Mouse (Mus musculus) R1 (cell line): Measurements from ENCODE around the gene Pin1rt1.

Experiments
- DNase-seq: peaks from one replicate; pipeline ENCODE4 v3.0.0-alpha.2; 2018; ENCODE audit warnings: low read depth, low spot score

Gene Pin1rt1

DNA sequence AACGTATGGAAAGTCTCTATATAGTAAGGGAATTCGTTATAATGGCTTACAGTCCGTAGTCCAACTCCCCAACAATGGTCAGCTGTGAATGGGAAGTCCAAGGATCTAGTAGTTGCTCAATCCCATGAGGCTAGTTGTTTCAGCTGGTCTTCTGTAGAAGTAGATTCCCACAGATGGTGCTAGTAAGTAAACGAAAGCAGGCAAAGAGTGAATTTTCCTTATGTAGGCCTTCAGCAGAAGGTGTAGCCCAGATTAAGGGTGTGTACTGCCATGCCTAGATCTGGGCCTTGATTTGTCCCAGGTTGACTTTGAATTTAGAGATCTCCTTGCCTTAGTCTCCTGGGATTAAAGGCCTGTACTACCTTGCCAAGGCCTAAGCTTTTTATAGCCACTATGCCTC lies at the start of gene Pin1rt1:
Pin1rt1 (minus strand) TSS at position 101 of the 400 bp plus-strand sequence.
- DNase-seq = no peak

DNA sequence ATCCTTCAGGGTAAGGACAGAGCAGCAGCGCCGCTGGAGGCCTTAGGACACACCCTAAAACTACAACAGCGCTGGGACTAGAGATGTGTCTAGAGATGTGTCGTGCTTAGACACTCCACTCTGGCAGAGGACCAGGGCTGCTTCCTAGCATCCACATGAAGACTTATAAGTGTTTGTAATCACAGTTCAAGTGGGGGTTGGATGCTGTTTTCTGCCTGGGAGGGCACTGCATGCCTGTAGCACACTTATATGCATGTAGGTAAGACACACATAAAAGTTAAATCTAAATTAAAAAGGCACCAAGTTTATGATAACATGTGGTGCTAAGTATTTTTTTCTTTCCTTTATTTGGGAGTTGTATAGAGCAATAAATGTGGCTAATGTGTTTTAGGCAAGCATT lies 47.8 kb upstream of the Pin1rt1 start:
- no peak for DNase-seq

DNA sequence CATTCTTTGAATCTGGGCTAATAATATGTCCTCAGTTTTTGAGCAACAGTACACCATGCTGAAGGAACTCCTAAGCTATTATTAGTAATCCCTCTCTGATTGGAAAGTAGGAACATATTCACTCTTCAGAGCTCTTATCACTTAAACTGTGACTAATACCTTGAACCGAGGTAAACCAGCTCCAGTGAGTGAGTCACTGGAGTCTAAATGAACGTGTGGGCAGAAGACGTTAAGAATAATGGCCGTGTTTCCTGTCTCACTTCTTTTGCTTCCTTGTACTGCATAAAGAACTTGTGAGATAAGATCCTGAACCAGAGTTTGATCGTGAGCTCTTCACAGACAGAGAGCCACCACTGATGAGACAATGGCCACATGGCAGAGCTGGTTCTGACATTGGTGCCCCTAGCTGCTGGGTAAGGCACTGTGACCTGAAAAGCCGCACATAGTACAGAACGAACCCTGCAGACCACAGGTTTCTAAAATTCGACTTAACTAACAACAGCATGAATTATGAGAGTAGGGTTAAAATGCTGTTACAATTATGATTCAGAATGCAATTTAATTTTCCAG lies 47.0 kb upstream of the Pin1rt1 start:
- DNase-seq = no peak

DNA sequence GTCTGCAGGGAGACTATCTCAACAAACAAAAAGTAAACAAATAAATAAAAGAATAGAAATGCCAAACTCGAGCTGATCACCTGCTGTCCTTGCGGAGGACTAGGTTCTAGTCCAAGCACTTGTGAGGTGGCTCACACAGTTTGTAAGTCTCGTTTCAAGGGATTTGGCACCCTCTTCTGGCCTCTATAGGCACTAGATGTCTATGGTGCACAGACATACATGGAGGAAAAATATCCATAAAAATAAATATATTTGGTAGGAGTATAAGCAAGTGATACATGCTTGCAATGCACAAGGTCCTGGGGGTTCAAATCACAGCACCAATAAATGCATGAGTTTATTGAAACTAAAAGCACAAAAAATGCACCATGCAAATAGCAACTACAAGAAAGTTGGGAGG lies 34.4 kb upstream of the Pin1rt1 start:
- DNase-seq = peak; percentile 62

DNA sequence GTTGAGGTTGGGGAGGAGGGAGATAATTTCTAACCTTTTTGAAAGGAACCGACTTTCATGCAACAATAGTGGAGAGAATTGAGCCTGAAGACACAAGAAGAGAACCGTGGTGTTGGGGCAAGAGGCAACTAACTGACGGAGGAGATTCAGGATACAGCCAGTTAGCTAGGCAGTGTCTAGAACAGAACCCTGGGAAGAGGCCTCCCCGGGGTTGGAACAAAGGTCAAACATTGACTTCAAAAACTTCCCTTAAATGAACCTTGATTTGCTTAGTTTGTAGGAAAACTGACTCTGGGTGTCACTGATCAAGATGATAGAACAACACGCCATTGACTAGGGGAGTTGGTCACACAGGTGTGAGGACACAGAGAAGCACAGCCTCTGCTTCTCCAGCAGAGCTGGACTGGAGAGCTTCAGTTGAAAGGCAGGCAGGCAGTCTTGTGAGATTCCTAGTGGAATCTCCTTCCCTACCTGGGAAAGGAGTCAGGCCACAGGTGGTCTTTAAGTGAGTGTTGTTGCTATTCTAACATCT lies 32.5 kb upstream of the Pin1rt1 start:
- no peak for DNase-seq

DNA sequence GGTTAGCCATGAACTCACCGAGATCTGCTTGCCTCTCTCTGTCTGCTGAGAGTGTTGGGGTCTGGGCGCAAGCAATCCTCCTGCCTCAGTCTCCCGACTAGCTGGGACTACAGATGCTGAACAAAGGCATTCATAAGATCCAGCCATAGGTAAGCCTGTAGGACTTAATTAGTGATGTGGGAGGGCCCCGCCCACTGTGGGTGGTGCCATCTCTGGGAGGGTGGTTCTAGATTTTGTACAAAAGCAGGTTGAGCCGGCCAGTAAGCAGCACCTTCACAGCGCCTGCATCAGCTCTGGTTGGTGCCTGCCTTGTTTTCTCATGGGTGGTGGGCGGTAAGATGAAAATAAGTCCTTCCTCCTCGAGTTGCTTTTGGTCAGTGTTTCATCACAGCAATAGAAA lies 30.1 kb upstream of the Pin1rt1 start:
- DNase-seq = peak; percentile 93

DNA sequence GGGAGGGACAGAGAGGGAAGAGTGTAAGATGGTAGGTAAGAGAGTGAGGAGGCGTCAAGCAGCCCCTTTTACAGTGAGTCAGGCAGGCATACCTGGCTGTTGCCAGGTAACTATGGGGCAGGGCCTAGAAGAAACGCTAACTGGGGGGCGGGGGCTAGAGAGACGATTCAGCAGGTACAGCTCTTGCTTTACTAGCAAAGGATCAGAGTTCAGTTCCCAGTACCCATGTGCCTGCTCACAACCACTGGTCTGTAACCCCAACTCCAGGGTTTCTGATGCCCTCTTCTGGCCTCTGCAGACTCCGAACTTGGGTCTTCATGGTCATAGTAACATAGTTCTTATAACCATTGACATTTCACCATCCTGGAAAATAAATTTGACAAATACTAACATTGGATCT lies 27.8 kb upstream of the Pin1rt1 start:
- peak; percentile 70 for DNase-seq

DNA sequence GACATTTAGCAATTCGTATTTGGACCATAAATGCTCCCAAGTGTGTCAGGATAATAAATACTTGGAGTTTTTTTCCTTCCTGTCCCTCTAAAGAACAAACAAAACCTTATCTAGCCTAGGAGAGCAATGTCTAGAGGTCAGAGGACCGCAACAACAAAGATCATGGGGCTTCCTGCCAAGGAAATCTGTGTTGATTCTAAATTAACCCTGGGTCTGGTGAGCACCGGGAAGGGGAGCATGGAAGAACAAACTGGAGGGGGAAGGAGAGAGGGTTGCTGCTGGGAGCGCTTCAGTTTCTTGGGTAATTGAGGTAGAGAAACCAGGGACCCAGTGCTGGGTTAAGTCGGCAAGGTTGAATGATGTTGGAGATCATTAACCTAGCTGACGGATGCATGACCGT lies 27.0 kb upstream of the Pin1rt1 start:
- no peak for DNase-seq

DNA sequence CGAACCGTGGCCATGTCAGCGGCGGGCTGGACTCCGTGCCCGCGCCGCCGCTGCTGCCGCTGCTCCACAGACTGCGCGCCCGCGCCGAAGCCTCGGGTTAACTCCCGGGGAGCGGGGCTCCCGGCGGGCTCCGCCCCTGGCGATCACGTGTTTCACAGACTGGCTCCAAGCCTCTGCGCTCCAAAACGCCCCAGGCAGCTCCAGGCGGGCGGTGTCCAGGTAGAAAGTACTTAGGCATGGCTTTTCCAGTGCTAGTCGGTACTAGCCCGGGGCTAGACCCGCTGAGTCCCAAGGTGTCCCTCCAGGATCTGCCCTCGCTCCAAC lies 26.5 kb upstream of the Pin1rt1 start, which contains the start of gene Depdc7:
Depdc7 (minus strand) TSS at position 138 of the 324 bp plus-strand sequence.
- DNase-seq = peak; percentile 92

DNA sequence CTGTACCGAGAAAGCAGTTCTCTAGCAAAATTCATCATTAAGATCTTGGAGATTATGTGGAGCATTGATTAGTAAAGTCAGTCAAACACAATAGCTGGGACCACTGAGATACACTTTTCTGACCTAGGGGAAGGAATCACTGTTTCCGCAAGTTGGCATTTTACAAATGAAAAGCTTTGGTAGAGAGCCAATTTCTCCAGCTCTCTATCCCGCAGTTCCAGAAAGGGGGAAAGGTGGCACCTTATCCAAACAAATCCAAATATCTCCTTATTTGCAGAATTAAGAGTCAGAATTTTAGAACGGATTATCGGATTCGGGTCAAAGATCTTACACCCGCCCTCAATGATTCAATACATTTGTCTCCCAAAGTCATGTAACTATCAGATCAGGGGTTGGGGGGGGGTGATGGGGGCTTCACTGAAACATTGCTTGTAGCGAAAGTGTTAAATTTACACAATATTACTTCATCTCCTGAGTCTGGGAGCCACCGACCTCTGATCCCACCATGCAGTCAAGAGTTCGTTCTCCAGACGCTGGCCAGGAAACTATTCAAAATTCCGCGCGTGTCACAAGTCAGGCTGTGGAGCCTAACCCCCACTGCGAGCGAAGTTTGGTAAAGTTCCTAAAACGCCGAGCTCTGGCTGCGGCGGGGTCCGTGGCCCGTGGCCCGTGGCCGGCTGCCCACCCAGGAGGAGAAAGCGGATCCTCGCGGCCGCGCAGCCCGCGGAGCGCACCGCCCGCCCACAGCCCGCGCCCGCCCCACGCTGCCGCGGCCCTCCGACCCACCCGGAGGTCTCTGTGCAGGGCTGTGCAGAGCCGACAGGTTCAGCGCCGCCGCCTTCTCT lies 25.9 kb upstream of the Pin1rt1 start:
- peak; percentile 48 for DNase-seq

DNA sequence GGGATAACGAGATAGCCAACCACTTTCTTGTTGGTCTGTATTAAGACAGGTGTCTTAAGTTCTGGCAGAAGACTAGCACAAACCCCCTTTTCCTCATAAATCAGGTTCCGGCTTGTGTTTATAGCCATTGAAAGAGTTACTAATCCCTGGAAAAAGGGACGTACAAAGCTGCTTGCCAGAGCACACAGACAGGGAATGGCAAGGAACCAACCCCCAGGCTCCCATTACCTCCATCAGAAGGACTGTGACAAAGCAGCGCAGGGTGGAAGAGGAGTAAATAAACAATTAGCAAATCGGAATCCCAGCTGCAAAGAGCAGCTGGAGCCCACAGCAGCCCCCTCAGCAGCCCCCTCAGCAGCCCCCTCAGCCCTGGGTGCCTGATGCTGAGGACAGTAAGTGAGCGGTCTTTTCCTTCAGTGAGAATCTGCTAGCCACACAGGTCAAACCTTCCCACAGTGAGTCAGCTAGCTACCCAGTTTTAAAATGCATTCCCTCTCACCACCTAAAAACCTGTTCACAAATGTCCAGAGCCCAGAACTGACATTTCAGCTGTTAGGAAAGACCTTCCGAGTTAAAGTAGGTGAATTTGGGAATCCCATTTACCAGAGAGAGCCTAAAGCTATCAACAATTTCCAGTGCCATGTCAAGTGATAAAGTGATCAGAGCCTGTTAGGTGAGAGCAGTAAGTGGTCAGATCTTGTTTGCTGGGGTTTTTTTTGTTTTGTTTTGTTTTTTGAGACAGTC lies 25.0 kb upstream of the Pin1rt1 start:
- DNase-seq = no peak

DNA sequence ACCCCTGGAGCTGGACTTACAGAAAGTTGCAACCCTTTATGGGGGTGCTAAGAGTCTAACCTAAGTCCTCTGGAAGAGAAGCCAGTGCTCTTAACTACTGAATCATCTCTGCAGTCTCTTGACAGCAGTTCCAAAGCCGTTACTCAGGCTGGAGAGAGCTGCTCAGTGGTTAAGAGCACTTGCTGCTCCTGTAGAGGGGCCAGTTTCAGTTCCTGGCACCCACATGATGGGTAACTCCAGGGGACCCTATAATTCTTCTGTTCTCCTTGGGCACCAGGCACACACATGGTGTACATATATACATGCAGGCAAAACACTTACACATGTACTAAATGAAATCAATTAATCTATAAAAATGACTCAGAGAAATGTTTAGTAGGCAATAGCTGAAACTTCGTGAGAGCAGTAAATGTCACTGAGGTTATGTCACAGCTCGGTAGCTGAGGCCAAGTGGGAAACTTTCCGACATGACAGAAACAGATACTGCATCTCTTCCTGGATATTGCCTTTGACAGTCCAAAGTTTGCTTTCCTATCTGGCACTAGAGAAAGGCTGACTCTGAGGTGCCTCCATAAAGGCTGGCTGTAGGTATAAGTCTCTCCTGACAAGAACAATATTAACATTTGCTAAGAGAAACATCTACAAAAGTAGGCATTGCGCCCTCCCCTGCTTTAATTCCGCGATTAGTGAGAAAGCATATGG lies 24.2 kb upstream of the Pin1rt1 start:
- DNase-seq = no peak

DNA sequence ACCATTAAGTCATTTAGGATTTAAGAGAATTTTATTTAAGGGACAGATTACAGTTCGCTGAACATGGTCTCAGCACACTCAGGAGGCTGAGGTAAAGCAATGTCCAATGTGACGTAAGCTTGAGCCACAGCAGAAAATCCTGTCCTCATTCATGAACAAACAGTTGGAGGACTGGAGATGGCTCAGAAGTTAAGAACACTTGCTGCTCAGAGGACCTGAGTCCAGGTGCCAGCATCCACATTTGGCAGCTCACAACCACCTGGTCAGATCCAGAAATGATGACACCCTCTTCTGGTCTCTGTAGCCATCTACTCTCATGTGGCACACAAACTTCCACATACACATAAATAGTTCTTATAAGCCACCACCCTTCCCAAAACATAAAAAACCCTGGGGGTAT lies 23.5 kb upstream of the Pin1rt1 start:
- DNase-seq = no peak

DNA sequence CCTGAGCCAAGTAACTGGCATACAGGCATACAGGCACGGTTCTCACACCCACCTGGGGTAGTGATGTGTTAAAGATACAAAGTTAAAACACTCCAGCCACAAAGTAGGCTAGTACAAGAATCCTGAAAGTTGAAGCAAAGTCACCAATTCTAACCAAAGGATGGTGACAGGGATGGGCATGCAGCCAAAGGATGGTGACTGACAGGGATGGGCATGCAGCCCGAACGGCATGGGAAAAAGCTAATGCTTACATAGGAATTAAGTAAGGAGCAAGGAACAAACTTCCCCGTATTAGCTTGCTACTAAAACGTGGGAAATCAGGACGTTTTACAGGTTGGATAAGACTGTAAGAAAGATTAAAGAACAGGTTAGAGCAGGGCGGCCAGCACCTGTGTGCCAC lies 20.1 kb upstream of the Pin1rt1 start:
- no peak for DNase-seq

DNA sequence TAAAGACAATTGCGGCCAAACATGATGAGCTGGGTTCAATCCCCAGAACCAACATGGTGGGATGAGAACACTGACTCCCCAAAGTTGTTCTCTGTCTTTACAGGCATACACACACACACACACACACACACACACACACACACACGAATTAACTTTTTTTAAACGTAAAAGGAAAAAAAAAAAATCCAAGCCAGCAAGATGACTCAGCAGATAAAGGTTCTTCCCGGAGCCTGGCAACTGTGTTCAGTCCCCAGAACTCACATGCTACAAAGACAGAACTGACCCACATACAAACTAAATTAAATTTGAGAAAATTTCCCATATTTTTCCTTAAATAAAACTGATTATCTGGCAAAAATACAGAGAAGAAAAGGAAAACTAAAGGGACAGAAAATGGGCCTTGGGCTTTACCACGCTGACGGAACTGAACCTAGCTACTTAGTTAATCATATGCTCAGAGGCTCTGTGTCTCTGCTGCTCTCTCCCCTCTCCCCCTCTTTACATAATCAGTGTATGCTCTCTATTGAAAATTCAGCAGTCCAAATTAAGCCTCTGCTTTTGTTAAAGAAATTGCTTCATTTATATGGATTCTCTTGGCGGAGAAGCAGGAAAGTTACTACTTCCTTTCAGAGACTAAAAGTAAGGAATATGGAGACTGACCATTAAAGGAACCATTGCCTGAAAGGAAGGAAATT lies 16.5 kb upstream of the Pin1rt1 start:
- peak; percentile 66 for DNase-seq

DNA sequence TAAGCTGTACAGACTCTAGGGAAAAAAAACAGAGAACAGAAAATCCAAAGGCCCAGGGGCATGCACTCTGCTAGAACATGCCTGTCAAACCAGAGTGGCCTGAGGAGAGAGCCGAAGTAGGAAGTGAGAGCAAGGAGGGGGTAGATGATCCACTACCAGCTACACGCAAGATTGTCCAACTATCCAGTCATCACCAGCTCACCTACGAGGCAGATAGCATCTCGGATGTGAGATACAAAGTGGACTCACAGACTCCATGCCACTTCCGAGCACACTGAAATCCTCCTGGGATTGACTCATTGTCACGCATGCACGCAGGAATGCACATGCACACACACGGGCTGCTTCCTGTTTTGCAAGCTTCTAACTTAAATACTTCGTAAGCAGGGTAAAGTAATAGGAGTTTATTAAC lies 15.9 kb upstream of the Pin1rt1 start:
- DNase-seq = peak; percentile 68

DNA sequence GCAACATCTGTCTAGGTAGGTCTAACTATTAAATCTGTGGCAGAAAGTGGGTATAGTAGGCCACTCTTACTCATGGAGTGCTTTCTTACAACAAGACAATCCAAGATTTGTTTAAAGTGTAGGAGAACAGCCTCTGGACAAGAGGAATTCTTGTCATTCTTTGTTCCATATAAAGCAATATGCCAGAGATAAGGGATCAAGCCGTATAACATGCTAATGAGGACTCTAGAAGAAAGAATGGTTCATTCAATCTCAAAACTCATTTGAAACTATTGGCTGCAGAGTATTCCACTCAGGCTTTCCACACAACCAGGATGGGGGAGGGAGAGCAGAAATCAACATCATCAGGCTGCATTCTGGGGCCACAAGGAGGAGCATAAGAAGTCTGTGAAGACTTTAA lies 11.2 kb upstream of the Pin1rt1 start:
- no peak for DNase-seq

DNA sequence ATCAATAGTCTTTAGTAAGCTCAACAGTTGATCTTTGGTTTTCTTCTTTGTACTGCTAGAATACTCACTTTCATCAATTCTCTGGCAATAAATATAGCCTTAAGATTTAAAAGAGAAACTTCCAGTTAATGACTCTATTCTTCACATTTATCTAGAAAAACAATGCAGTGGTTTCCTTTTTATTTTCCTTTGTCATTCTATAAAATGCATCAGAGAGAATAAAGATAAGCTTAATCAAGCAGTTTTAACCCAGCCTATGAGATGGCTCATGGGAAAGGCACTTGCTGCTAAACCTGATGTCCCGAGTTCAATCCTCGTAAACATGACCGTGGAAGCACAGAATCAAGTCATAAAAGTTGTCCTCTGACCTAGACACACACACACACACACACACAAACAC lies 5.8 kb upstream of the Pin1rt1 start:
- DNase-seq = no peak

DNA sequence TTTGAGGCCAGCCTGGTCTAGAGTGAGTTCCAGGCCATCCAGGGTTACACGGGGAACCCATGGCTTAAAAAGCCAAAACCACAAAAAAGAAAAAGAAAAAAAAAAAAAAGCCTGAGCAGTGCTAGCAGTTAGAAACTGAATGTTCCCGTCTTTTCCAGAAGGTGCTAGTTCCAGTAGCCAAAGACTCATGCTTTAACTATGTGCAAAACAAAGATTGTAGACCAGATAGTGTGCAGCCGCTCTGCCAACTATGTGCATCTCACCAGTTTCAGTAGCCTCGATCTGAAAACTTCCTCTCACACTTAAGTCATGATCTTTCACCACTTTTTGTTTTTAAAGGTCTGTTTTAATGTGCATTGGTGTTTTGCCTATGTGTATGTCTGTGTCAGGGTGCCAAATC lies 1.6 kb upstream of the Pin1rt1 start:
- no peak for DNase-seq

DNA sequence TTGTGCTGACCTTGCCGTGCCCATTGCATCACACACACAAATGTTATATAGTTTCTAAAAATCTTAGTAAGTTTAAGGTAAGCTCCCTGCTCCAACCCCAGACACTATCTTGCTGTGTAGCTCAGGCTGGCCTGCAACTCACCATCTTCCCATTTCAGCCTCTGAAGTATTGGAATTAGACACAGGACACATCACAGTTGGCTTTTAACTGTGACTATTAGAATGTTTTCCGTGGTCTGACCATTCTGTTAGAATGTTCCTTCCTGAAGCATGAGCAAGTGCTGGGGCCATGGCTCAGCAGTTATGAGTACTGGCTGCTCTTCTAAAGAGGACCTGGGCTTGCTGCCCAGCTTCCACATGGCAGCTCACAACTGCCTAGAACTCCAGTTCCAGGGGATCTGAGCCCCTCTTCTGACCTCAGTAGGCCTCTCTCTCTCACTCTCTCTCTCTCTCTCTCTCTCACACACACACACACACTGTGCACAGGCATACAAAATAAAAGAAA lies 1.1 kb upstream of the Pin1rt1 start:
- no peak for DNase-seq

DNA sequence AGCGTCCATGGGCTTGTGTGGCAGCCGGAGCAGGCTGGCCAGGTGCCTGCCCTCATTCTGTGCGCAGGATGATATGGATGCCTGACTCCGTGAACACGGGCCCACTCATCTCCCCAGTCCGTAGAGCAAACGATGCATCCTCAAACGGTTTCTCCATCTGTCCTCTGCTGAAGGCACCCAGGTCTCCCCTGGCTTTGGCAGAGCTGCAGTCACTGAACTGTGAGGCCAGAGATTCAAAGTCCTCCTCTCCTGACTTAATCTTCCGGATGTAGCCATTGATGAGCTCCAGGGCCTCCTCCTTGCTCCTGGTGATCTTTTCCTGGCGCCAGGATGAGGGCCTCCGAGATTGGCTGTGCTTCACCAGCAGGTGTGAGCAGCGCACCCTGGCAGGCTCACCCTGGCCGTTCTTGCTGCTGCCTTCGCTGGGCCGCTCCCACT lies 1.9 kb downstream of the Pin1rt1 start:
- peak; percentile 28 for DNase-seq
